Mouse (Mus musculus) ovary, adult 18-20 months (tissue): Measurements from ENCODE around the gene Irf2bp2.
"Not testable (repeated sequence)": the region's sequence is repeated elsewhere in the genome, so short reads cannot be mapped to it uniquely, and the experiment has no call there.

Experiments used
- DNase-seq: peaks from one replicate; pipeline ENCODE4 v3.0.0; 2022; ENCODE audit warnings: low spot score, mixed read lengths

Gene Irf2bp2

DNA sequence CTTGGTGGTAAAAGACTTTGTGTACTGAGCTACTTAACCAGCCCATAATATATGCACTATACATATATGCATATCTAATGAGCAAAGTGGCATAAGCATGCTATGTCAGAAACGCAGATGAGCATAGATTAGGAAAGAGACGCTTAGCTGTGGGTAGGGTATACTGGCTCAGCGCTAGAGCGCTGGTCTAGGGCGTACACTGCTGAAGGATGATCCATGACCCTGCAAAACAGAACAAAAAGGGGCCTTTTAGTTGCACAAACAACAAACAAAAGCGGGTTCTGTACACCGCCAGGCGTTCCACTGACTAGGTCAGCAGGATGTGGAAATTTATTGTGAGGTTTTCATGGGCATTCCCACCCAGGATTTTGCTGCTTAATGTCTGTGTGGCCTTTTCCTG lies 8.9 kb upstream of the Irf2bp2 start:
- DNase-seq = no peak

DNA sequence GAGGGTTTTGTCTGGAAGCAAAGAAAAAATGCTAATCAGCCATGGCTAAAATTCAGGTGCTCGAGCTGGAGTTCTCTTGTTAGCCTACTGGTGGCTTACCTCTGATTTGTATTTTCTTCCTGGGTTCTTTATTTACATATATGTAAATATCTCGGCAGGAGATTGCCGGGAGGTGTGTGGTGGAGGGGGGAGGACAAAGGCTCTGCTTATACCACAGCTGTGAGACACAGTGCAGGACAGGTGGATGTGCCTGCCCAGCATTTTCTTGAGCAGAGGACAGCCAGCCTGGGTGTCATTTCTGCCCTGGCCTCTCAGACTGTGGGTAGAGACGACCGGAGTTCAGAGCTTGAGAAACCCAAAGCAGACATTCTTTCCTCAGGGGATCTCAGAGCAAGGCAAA lies 7.5 kb upstream of the Irf2bp2 start:
- no peak for DNase-seq

DNA sequence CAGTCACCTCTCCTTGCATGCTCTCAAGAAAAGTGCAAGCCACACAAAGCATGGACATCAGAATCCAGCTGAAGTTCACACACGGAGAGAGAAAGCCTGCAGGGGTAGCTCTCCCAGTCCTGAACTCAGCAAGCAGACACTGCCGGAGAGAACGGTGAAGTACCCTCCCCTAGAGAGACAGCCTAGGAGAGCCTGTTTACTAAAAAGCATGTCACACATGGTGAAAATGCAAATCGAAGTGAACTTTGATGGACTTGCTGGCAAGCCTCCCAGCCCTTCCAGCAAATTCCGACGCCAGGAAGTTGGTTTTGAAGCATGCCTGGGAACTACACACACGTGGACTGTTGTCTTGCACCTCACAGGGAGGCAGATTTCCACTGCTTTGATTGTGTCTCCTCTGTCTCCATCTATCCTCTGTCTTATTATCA lies 7.0 kb upstream of the Irf2bp2 start:
- DNase-seq = no peak

DNA sequence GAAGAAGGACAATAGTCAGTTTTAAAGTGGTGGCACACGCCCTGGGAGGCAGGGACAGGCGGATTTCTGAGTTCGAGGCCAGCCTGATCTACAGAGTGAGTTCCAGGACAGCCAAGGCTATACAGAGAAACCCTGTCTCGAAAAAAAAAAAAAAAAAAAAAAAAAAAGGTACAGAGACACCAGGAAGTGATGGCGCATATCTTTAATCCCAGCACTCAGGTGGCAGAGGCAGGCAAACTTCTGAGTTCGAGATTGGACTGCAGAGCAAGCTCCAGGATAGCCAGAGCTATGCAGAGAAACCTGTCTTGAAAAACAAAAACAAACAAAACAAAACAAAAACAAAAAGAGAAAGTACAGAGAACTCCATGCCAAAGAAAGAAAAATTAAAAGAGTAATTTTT lies 6.6 kb upstream of the Irf2bp2 start:
- not testable (repeated sequence) for DNase-seq

DNA sequence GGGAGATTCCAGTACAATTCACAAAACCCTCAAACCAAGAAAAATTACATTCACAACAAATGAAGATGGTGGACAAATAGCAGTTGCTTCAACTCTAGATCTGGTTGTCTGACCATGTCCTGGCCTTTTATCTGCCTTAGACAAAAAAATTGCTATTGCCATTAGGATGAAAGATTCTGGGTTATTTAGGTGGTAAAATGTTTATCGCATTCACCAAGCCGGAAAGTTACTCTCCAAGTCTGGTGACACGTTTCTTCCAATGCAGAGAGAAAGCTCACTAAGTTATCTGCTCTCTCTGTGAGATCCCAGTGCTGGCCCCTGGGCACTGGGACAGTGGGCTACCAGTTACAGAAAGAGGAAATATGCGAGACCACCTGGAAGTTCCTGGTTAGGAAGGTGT lies 5.5 kb upstream of the Irf2bp2 start:
- DNase-seq = no peak

DNA sequence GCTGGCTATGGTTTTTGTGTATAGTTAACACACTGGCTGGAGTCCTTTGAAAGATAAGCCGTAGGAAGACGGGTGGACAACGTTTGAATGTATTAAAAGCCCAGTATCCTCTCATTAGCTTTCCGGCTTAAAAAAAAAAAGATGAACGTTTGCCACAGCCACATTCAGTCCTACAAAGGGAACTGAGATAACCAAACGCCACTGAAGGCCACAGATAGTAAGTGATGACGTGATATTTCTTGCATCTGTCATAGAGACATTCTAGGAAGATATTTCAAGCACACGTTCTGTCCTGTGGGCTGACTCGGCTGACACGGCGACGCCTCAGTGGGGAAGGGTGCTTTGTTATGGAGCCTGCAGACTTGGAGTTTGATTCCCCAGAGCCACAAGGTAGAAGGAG lies 4.4 kb upstream of the Irf2bp2 start:
- no peak for DNase-seq

DNA sequence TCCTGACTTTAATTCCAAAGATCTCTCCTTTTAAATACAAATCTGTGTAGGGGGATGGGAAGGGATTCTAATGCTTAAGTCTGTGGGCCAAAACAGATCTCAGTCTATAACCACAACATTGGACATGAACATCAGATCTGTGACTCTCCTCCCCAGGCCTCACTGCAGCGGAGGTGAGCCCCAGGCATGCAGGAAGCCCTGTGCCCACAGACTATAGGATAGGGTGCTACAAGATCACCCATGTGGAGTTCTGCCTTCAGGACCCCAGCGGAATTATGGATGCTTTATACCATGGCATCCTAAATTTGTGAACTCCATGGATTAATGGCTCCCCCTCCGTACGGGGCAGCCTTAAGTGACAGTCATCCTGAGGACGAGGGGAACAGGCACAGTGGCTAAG lies 2.9 kb upstream of the Irf2bp2 start:
- DNase-seq = no peak

DNA sequence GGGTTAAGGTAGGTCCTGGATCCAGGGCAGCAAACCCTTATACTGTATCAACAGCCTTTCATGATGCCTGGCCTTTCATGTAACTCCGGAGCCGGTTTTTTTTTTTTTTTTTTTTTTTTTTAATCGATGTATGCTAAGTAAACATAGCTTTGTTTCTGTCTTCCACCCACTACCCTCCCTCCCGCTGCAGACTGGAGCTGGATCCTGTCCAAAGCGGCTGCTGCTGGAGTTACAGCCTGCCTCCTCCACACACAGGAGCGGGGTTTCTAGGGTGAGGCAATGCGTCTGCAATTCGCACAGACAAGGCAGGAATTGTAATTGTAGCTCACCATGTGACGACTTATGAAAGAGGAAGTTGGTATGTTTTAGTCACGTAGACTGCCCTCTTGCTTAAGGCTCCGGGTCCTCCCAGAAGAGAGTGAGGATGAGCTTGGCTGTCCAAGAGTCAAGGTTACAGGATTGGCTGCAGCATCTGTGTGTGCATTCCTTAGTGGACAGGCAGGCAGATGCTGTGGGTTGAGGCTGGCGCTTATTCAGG lies 2.4 kb upstream of the Irf2bp2 start:
- DNase-seq = peak; percentile 88

DNA sequence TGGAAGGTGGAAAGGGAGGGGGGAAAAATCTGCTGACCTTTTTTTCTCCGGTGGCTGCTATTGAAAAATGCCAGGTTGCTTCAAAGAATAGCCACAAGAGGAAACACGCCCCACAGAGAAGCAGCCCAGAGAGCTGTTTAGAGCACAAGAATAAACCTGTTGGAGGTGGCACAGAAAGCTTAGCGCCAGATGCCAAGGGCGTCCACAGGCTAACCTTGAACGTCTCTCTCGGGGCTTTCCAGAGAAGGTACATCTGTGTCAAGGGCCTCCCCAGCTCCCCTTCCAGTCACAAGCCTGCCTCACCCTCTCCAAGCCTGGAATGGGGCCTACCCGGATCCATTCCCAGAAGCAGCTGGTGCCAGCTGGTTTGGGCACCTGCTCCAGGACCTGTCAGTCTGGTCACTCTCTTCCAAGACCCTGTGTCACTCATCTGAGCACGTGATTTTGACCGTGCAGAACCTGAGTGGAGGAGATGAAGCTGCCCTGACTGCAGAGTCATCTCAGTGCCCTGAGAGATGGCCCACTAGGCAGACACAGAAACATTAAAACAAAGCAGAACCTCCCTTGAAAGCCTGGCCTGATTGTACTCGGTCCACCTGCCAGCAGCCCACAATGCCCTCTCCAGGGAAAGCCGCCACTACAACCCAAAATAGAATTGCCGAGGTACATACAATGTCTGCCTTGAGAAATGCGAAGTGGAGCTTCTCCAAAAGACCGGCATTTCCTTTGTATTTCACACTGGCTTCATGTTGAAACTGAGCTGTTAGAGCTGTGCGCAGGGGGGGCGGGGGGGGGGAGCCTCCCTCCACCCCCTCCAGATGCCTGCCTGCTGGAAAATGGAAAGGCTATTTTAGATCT lies 1.6 kb upstream of the Irf2bp2 start:
- DNase-seq = peak; percentile 63

DNA sequence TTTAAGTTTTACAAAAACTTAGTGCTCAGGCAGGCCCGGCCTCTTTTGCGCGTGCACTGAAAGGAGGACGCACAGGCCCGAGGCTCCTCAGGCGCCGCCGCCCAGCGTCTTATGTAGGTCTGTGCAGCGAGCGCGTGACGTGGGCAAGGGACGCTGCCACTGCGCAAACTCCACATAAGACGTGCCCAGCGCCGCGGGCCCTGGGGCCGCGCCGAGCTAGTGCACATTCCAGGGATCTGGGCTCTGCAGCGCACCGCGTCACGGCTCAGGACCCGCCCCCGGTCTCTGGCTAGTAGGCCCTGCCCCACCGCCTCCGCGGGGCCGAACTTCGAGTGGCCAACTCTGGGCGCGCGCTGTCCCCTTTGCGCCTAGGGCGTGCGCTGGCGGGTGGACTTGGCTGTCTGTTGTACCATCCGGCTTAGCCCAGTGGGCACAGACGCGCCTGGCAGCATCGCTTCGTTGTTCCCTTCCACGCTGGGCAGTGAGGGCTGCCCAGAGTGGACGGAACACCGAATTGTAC lies 755 bp upstream of the Irf2bp2 start:
- peak; percentile 99 for DNase-seq

DNA sequence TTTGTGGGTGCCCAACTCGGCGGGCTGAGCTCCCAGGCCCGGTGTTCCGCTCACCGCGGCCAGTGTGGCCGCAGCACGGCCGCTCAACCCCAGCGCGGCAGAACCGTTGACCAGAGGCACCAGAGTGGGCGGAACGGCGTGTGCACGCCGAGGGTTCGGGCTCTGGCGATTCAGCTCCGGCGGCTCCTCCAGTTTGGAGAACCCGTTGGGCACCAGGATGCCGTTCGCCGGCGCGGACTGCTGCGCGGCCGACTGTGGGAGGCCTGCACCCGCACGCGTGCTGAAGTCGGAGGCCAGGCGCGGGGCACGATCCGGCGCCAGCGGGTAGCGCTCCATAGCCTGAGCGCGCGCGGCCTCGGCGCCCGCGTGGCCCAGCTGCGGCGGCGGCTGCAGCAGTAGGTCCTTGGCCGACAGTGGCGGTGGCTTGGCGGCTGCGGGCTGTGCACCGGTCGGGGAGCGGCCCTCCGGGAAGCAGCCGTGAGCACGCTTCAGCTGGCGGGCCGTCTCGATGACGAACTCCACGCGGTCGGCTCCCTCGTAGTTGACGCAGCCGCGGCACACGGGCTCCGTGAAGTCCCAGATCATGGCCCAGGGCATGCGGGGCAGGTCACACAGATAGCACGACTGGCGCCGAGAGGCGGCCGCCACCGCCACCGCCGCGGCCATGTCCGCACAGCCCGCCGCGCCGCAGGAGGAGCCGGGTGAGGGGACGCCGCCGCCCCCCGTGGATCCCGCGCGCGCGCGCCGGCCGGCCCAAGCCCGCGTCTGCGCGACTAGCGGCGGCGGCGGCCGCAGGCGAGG lies 815 bp downstream of the Irf2bp2 start:
- no peak for DNase-seq

DNA sequence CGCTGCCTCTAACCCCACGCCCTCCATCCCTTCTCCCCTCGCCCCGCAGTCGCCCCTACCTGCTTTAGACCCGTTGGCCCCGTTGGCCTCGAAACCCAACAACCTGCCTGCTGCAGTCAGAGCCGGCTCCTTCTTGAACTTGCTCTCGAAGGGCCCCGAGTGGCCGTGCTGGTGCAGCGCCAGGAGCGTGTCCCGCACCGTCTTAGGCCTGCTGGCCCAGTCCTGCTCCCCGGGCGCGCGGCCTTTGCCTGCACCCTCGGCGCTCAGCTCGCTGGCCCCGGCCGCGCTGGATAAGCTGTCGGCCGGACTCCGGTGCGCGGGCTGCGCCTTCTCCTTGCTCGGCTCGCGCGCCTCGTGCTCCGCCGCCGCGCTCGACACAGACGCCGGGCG lies 1.4 kb downstream of the Irf2bp2 start:
- no peak for DNase-seq

DNA sequence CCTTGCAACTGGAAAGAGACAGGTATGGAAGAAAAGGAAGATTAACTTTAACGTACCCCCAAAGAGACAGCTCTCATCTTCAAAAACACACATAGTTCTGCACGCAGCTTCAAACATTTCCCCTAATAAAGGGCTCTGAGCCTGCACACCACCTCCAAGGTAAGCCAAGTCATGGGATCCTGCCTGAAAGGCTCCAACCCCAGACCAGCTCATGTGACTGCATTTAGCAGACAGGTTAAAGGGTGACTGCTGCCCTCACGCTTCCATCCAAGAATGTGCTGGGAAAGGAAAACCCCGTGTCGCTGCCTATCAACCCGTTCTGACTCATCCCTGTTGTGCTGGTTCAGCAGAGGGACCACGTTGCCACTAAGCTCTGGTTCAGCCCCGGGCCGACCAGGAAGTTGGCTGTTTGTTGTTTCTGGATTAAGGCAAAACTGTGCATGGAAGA lies 1.9 kb downstream of the Irf2bp2 start:
- no peak for DNase-seq

DNA sequence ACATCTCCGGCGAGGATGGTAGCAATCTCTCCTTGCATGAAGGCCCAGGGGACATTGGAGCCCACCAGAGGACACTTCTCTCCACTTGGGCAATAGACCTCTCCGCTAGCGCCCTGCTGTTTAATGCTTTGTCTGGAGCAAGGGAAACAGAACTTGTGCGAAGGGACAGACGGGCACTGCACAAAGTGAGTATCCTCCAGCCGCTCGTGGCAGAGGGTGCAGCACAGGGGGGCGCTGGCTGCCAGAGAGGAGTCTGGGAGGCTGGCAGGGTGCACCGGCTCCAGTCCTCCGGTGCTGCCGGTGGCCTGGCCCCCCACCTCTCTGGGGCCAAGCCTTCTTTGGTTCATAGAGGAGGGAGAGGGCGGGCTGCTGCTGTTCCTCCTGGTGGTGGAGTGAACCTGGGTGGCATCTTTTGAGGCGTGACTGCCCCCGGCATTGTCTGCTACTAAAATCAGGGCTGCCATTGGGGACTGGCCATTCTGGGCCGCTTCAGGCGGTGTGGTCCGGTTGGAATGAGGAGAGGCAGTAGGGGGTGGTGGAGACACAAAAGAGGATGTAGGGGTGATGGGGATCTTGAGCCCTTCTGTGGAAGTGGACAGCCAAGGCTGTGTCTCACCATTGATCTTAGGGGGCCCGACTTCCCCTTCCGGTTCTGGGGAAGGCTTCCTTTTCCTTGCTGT lies 2.5 kb downstream of the Irf2bp2 start:
- no peak for DNase-seq

DNA sequence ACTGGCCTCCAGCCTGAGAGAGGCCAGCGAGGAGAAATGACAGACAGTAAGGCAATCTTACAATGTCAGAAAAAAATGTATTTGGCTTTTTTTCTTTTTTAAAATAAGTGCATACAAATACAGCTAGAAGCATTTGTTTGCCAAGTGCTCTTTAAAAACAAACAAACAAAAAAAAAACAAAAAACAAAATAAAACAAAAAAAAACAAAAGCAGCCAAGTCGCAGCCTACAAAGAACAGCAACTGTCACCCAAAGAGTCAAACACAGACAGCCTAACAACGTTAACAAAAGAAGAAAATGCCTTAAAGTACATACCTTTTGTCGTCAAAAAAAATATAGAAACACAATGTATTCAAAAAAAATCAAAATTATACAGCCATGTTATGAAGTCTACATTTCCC lies 3.2 kb downstream of the Irf2bp2 start:
- DNase-seq = no peak

DNA sequence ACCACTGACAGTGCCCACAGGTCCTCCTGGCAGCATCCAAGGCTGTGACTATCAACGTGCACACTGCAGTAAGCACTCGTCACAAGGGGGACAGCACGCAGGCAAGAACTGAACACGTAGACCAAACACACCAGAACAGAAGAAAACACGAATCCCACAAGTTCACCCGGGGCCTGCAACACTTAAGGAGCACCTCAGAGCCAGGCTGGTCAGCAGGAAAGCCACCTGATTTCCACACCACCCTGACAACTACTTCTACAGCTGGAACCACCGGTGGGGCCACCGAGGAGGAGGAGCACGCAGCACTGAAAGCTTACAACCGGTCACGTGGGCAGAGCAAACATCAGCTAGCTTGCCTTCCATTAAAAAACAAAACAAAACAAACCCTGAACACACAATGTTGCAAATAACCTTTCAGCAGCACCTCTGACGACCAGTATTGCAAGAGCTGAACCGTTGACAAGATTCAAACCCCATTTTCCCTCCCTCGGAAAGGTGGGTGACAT lies 3.7 kb downstream of the Irf2bp2 start:
- no peak for DNase-seq

DNA sequence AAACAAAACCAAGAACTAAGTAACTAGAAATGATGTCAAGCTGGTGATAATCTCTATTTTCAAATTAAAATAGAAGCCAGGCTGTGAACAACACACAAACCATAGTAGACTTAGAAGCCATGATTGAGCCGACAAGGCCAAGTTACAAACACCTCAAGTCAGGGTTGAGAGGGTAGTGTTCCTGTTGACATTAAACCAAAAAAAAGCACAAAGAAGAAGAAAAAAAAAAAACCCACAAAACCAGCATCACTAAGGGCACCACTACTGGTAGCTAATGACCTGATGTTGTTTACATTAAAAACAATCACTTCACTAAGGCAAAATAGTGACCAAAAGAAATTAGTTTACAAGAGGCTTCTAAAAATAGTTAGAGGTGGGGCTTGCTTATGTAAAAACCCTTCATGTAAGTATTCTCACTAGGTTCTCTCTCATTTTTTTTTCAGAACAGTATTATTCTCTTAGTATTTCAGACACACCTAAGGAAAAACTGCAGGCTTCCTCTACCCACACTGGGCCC lies 4.2 kb downstream of the Irf2bp2 start:
- no peak for DNase-seq

DNA sequence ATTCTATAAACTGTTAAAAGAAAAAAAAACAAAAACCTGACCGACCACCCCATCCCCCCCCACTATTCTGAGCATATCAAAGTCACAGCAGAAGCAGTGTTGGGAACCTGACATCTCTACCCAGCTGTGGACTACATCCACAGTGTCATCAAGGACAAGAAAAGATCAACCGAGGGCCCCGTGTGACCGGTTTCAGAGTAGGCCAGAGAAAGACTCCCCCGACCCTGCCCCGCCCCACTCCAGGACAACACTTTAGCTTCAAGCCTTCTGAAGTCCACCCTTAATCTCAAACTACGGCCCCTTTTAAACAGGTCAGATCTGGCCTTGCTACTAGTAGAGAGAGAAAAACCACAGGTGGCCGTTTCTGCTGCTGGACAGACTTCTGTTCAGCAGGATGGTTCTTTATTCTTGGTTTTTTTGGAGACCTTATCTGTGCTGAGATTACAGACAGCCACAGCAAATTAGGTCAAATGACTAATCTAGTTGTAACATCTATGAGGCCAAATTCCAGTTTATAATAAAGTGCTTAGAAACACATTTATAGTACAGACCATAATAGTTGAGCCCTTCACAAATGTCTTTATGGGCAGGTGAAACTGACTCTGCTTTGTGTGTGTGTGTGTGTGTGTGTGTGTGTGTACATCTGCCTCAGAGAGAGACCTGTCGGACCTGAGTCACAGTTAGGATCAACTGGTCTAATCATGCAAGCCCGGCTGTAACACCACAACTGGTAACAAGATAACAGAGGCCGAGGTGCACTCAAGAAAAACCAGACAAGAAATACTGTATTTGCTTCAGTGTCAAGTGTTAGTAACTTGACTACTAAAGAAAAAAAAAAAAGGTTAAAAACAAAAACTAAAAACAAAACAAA lies 4.9 kb downstream of the Irf2bp2 start:
- DNase-seq = no peak

DNA sequence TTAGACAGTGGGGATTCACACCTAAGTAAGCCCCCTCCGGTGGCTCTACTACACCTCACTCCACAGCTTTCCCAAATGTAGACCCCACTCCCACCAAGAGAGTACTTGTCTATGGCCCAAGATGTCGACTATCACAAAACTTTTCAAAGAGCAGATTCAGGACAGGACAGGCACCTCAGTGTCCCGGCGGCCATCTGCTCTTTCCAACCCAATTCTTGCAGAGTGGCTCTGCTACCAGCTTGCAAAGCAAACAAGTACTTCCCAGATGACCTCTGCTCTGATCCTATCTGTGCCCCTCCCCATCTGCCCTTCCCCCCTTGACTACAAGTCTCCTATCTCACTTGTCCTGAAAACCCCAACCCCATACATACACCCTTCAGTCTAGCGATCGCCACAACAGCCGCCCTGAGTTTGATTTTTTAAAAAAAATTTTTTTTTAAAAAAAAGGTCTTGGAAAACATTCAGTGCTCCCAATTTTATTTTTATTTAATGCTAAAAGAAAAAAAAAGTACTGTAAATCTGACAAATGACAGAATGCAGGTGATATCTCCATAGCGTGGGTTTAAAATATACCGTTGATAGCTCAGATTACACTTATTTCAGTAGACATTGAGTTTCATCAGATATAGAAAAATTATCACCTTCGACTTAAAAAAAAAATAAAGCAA lies 5.8 kb downstream of the Irf2bp2 start:
- DNase-seq = no peak
